Mouse (Mus musculus) kidney, adult 2 months (tissue): Measurements from ENCODE around the gene D10Jhu81e.

ENCODE experiments used
- CTCF ChIP-seq: fragments of 200-500 bp; conservative IDR thresholded peaks from 2 replicates; pipeline ENCODE4 v1.5.1; 2011; ENCODE audit warnings: low read depth, mild to moderate bottlenecking, control low read depth, low read length, moderate library complexity, mixed read lengths; ENCODE audit not compliant: insufficient read depth, insufficient read length
- POLR2A ChIP-seq: fragments of 200-500 bp; IDR thresholded peaks from one replicate; pipeline ENCODE4 v1.6.1; 2011; ENCODE audit warnings: low read depth, low read length, control low read depth

- no peak for TF ChIP-seq POLR2A
- TF ChIP-seq CTCF, result no peak
These were observed 35.2 kb downstream of the D10Jhu81e start for GRCm38 (mm10) chr10:78134400-78134799.
